Mouse (Mus musculus): Measurements from ENCODE around the gene Ybx2. TPM values are rescaled to one million over a fixed set of nuclear protein-coding genes. Genes with fewer than 3 reads are reported as not detected.

Ybx2 gene
- polyA plus RNA-seq, 1 experiment: 60.5 TPM

GRCm38 (mm10) chr11:69961841-69962240 lies 26.2 kb downstream of the Ybx2 start:
- H3K27ac ChIP-seq (ENCODE audit: insufficient read depth, low read depth, low read length): no peak overlapping the region

GRCm38 (mm10) chr11:69964650-69965270 lies 29.2 kb downstream of the Ybx2 start, which contains the start of gene Cldn7:
Gene Cldn7 (plus strand): TSS chr11:69964779.
- TF ChIP-seq POLR2A (IDR thresholded peaks at IDR 0.05; ENCODE audit: low read depth, low read length) (no peak), CTCF (conservative IDR thresholded peaks at IDR 0.05; ENCODE audit: insufficient read depth, insufficient read length, low read depth, low read length) (no peak)
- H3K27me3 ChIP-seq (replicated peaks; ENCODE audit: control insufficient read depth, insufficient read depth, low read length): peaks cover 1% of the 10 kb centered on the region; the same call in 1 of the 2 replicates
- H3K27ac ChIP-seq (ENCODE audit: insufficient read depth, low read depth, low read length): peak within 1 kb of the TSS; percentile 72
- peaks cover 3% of the 10 kb centered on the region; the same call in 1 of the 2 replicates for H3K4me1 ChIP-seq (ENCODE audit: control insufficient read depth, insufficient read depth, low read length)
- no peak for DNase-seq
- H3K4me3 ChIP-seq (ENCODE audit: insufficient read depth, low read depth, low read length): peak within 1 kb of the TSS; percentile 70
- WGBS: 21% methylated on average over 24 of the region's 24 CpGs
- H3K36me3 ChIP-seq (ENCODE audit: control insufficient read depth, insufficient read depth, low read length): no peaks in the 10 kb centered on the region

More at GRCm38 (mm10) chr11:69961841-69962240, 26.2 kb downstream of the Ybx2 start:
- H3K4me3 ChIP-seq (ENCODE audit: insufficient read depth, low read depth, low read length): no peak overlapping the region
- no peak for TF ChIP-seq POLR2A (IDR thresholded peaks at IDR 0.05; ENCODE audit: low read depth, low read length)
- TF ChIP-seq CTCF (conservative IDR thresholded peaks at IDR 0.05; ENCODE audit: insufficient read depth, insufficient read length, low read depth, low read length): no peak
- no peaks in the 10 kb centered on the region for H3K36me3 ChIP-seq (ENCODE audit: control insufficient read depth, insufficient read depth, low read length)
- peaks cover 1% of the 10 kb centered on the region; the same call in 1 of the 2 replicates for H3K27me3 ChIP-seq (replicated peaks; ENCODE audit: control insufficient read depth, insufficient read depth, low read length)
- 34% methylated on average over 5 of the region's 5 CpGs for WGBS
- no peak for DNase-seq
- peaks cover 1% of the 10 kb centered on the region; the same call in 1 of the 2 replicates for H3K4me1 ChIP-seq (ENCODE audit: control insufficient read depth, insufficient read depth, low read length)

DNA sequence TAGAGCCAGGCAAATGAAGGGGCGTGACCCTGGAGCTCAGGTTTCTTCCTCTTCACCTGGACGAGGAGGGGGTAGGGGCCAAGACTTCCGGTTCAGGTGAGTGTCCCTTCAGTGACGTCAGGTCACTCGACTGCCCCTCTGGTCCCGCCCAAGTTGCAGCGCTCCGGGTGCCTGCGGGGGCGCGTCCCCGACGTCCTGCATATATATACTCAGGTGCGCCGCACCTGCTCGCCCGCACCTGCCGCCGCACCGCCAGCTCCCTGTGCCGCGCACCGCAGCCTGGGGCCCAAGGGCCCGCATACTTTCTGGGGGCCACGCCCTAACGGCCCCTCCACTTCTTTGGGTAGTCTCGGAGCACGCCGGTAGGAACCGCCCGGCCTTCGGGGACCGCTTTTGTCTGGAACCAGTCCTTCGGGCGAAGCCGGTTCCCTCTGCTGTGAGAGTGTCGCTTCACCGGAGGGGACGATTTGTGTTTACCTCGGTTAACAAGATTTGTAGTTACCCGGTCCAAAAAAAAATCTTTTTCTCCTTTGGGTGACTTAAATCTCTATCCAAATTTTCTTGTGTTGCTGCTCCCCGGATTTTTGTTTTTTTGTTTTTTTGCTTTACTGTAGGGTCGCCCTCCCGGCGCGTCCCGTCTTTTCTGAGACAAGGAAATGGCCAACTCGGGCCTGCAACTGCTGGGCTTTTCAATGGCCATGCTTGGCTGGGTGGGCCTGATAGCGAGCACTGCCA lies 29.8 kb downstream of the Ybx2 start:
- H3K27ac ChIP-seq (ENCODE audit: insufficient read depth, low read depth, low read length): peak overlapping the region; percentile 72
- peaks cover 1% of the 10 kb centered on the region; the same call in 1 of the 2 replicates for H3K27me3 ChIP-seq (replicated peaks; ENCODE audit: control insufficient read depth, insufficient read depth, low read length)
- peak overlapping the region; percentile 70 for H3K4me3 ChIP-seq (ENCODE audit: insufficient read depth, low read depth, low read length)
- WGBS: 7% methylated on average over 49 of the region's 49 CpGs
- DNase-seq: peak; percentile 77
- no peaks in the 10 kb centered on the region for H3K36me3 ChIP-seq (ENCODE audit: control insufficient read depth, insufficient read depth, low read length)
- H3K4me1 ChIP-seq (ENCODE audit: control insufficient read depth, insufficient read depth, low read length): peaks cover 3% of the 10 kb centered on the region; the same call in 1 of the 2 replicates
- no peak for TF ChIP-seq CTCF (conservative IDR thresholded peaks at IDR 0.05; ENCODE audit: insufficient read depth, insufficient read length, low read depth, low read length)
- TF ChIP-seq POLR2A (IDR thresholded peaks at IDR 0.05; ENCODE audit: low read depth, low read length): peak; percentile 15

DNA sequence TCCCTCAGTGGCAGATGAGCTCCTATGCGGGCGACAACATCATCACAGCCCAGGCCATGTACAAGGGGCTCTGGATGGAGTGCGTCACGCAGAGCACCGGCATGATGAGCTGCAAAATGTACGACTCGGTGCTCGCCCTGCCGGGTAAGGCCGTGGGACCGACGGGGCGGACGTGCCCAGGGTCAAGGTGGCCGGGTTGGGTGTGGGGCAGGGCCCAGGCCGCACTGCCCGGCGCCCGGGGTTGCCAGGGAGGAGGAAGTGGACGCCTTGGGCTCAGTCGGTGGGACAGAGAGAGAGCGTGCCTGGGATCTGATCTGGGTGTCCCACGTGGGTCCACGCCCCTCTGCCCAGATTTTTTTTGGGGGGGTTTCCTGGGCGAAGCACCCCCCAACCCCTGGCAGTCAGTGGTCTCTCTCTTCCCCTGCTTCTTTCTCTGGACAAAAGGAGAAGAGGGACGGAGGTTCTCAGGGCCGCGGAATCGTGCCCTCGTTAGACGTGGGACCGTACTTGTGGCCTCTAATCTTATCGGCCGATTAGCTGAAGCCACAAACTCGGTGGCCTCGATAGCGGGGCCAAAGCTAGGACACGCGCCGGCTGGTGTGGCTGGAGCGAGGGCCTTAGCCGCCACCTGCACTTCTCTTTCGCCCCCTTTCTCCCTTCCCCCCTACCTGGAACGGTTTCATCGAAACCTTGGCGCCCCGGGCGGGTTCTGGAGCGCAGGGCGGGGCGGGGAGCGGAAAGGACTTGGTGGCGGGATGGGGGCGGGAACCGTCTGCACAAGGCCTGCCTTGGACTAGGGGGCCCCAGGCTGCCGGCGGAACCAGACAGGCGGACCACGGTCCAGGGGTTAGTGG lies 30.6 kb downstream of the Ybx2 start:
- peak; percentile 37 for DNase-seq
- WGBS: 5% methylated on average over 59 of the region's 59 CpGs
- peak overlapping the region; percentile 67; the same call in 1 of the 2 replicates for H3K27ac ChIP-seq (ENCODE audit: insufficient read depth, low read depth, low read length)
- no peak for TF ChIP-seq POLR2A (IDR thresholded peaks at IDR 0.05; ENCODE audit: low read depth, low read length)
- TF ChIP-seq CTCF (conservative IDR thresholded peaks at IDR 0.05; ENCODE audit: insufficient read depth, insufficient read length, low read depth, low read length): no peak
- no peaks in the 10 kb centered on the region for H3K36me3 ChIP-seq (ENCODE audit: control insufficient read depth, insufficient read depth, low read length)
- peaks cover 1% of the 10 kb centered on the region; the same call in 1 of the 2 replicates for H3K27me3 ChIP-seq (replicated peaks; ENCODE audit: control insufficient read depth, insufficient read depth, low read length)
- H3K4me1 ChIP-seq (ENCODE audit: control insufficient read depth, insufficient read depth, low read length): peaks cover 3% of the 10 kb centered on the region; the same call in 1 of the 2 replicates
- H3K4me3 ChIP-seq (ENCODE audit: insufficient read depth, low read depth, low read length): peak overlapping the region; percentile 70

DNA sequence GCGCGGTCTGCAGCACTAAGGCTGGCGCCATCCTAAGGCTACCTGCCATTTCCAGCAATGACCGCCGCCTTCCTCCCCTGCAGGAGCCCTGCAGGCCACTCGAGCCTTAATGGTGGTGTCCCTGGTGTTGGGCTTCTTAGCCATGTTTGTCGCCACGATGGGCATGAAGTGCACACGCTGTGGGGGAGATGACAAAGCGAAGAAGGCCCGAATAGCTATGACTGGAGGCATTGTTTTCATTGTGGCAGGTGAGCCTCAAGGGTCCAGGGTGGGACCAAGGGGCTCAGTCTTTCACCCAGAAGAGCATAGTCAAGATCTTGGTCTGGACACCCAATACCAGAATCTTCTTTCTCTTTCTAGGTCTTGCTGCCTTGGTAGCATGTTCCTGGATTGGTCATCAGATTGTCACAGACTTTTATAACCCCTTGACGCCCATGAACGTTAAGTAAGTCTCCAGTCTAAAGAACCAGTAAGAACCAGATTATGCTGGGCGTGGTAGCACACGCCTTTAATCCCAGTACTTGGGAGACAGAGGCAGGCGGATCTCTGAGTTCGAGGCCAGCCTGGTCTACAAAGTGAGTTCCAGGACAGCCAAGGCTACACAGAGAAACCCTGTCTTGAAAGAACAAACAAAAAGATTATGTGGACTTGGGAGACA lies 31.4 kb downstream of the Ybx2 start:
- WGBS: 36% methylated on average over 17 of the region's 17 CpGs
- no peak for DNase-seq
- Histone ChIP-seq H3K27ac (ENCODE audit: insufficient read depth, low read depth, low read length) (no peak overlapping the region), H3K27me3 (replicated peaks; ENCODE audit: control insufficient read depth, insufficient read depth, low read length) (peaks cover 1% of the 10 kb centered on the region; the same call in 1 of the 2 replicates), H3K4me1 (ENCODE audit: control insufficient read depth, insufficient read depth, low read length) (peaks cover 3% of the 10 kb centered on the region; the same call in 1 of the 2 replicates), H3K4me3 (ENCODE audit: insufficient read depth, low read depth, low read length) (peak overlapping the region; percentile 70), H3K36me3 (ENCODE audit: control insufficient read depth, insufficient read depth, low read length) (no peaks in the 10 kb centered on the region; the same call in 1 of the 2 replicates)
- TF ChIP-seq CTCF (conservative IDR thresholded peaks at IDR 0.05; ENCODE audit: insufficient read depth, insufficient read length, low read depth, low read length) (no peak), POLR2A (IDR thresholded peaks at IDR 0.05; ENCODE audit: low read depth, low read length) (no peak)

DNA sequence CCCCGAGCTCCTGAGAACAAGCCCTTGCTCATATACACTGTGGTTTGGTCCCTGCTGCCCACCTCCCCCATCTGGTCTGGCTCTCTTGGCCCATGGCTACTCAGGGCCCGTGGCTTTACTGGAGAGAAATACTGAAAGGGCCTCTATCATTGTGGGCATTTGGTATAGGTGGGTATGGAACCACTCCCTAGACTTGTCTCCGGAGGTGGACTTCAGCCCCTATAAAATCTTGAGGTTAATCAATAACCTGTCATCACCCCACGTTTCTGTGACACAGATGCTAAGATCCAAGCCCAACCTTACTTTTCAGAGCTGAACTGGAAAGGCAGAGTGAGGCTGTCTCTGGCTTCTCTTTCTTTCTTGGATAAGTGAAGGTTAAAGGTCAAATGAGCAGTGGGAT lies 33.2 kb downstream of the Ybx2 start:
- Histone ChIP-seq H3K4me1 (ENCODE audit: control insufficient read depth, insufficient read depth, low read length) (peaks cover 3% of the 10 kb centered on the region; the same call in 1 of the 2 replicates), H3K36me3 (ENCODE audit: control insufficient read depth, insufficient read depth, low read length) (no peaks in the 10 kb centered on the region; the same call in 1 of the 2 replicates), H3K27ac (ENCODE audit: insufficient read depth, low read depth, low read length) (no peak overlapping the region), H3K27me3 (replicated peaks; ENCODE audit: control insufficient read depth, insufficient read depth, low read length) (peaks cover 1% of the 10 kb centered on the region; the same call in 1 of the 2 replicates), H3K4me3 (ENCODE audit: insufficient read depth, low read depth, low read length) (no peak overlapping the region)
- no peak for DNase-seq
- WGBS: 40% methylated on average over 4 of the region's 4 CpGs
- TF ChIP-seq POLR2A (IDR thresholded peaks at IDR 0.05; ENCODE audit: low read depth, low read length) (no peak), CTCF (conservative IDR thresholded peaks at IDR 0.05; ENCODE audit: insufficient read depth, insufficient read length, low read depth, low read length) (no peak)
